Mouse (Mus musculus): Measurements from ENCODE around the gene Clpx.
"Not testable (repeated sequence)": the region's sequence is repeated elsewhere in the genome, so short reads cannot be mapped to it uniquely, and the experiment has no call there.

Clpx gene

DNA sequence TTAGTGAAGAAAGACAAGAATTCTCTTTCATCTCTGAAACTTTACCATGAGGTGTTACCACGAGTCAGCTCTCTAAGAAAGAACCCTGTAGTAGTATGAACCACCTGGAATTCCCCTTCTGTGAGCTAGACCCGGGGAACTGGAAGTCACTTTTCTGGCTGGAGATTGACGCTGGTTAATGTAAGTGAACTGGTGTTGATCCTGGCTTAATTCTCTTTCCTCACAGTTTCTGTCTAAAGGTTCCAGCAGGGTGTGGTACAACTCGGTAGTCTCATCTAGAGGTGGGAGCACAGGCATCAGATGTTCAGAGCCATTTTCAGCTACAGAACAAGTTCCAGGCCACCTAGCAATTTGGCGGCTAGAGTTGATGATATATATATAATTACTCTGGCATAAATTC is 941 bp upstream of the Clpx start:
- DNase-seq = no peak

DNA sequence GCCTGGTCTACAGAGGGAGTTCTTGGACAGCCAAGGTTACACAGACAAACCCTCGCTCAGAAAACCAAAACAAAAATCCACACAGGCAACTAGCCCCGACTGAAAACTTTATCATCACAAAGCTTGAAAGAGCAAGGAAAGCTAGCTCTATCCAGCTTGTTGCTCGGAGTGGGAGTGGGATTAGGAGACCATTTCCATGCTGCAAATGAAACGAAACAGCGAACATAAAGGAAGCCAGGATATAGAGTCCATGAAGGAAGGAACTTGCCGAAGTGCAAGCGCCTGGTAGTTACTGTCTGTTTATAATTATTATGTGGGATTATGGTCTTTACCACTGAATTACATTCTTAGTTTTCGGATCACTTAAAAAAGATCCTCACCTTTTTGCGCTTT is 484 bp upstream of the Clpx start:
- no peak for DNase-seq

DNA sequence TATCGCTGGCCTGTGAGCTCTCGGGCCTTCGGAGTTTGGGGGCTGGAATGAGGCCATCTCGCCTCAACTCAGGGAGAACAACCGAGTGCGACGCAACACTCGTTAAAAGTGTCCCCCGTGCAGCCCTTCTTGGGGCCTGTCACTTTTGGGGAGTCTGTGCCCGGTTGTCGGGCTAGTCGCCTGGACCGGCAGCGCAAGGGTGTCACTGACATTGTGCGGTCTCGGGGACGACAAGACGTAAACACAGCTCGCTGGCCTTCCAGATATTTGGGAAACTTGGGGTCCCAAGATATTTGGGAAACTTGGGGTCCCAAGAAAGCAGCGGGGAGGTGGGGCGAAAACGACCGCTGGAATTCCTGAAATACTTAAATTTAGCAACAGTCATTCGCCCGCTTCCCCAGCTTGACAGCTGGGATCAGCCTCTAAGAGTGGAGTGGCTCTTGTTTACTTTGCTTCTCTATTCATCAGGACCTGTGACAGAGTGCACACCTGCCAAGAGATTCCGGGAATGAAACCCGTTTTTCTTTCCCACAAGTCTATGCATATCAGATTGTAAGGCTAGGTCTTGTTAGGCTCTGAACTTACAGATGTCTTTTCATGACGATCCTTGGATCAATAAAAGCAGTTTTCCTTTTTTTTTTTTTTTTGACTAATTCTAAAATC is 787 bp downstream of the Clpx start:
- no peak for DNase-seq

DNA sequence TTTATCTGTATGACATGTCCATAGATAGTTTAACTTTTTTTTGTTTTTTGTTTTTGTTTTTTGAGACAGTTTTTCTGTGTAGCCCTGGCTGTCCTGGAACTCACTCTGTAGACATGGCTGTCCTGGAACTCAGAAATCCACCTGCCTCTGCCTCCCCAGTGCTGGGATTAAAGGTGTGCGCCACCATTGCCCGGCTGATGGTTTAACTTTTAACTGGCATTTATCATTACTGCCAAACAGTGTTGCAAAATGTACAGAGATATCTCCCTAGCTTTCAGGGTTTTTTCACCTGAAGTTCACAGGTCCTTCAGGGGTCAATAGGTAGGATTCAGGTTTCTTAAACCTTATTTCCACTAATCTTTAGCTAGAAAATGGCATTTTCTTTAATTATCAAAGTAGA is 3.0 kb downstream of the Clpx start:
- DNase-seq = no peak

DNA sequence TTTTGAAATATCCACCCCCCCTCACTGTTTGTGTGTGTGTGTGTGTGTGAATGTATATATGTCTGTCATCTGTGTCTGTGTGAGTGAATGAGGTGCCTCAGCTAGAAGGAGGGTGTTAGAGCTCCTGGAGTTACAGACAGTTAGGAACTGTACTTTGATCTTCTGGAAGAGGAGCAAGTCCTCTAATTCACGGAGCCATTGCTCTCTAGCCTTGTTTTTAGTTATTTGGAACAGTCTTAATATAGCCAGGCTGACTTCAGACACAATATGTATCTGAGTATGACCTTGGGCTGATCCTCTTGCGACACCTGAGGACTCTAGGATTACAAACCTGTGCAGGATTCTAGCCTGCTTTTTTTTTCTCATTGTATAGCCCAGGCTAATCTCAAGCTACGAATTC is 4.7 kb downstream of the Clpx start:
- DNase-seq = no peak

DNA sequence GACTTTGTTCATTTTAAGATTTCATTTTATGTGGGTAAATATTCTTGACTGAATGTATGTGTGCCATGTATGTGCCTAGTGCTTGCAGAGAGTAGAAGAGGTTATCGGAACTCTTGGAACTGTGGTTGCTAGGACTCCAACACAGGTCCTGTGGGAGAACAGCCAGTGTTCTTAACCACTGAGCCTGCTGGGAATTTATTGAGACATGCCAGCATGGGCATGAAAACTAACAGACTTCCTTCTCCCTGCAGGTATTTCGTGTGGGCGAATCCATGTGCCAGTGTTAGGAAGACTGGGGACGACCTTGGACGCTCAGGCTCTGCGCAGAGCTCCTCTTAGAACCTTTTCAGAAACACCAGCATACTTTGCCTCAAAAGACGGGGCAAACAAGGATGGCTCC is 5.6 kb downstream of the Clpx start:
- DNase-seq = no peak

DNA sequence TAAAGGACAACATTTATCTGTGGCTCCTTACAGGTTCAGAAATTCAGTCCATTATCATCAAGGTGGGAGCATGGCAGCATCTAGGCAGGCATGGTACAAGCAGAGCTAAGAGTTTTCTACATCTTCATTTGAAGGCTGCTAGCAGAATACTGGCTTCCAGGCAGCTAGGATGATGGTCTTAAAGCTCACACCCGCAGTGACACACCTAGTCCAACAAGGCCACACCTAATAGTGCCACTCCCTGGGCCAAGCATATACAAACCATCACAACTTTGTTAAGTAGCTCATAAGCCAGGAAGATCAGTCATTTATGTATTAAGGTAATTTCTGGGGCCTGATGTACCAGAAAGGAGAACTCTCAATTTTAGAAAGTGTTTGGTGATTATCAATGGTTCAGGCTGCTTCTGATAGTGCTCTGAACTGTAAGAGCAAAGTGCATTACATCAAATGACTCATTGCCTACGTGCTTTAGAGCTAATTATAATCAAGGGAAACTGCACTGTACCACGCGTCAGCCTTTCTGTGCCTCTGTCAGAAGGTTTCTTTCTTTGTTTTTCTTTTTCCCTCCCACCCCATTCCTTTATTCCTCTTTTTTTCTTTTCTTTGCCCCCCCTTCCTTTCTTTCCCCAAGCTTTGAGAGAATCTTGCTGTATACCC is 8.4 kb downstream of the Clpx start:
- no peak for DNase-seq

DNA sequence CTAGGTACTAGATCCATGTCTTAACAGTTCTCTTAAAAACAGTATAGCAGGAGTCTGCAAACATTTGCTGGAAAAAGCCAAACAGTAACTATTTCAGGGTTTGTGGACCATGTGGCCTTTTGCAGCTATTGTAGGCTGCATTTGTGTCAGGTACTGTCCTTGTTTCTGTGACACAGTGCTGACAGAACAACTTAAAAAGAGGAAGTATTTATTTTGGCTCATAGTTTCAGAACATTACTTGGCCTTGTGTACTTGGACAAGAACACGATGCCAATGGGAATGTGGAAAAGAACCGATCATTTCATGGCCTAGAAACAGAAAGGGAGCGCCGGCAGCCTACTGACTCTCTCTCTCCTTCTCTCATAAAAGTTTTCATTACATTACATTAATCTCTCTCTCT is 9.5 kb downstream of the Clpx start:
- DNase-seq = no peak

DNA sequence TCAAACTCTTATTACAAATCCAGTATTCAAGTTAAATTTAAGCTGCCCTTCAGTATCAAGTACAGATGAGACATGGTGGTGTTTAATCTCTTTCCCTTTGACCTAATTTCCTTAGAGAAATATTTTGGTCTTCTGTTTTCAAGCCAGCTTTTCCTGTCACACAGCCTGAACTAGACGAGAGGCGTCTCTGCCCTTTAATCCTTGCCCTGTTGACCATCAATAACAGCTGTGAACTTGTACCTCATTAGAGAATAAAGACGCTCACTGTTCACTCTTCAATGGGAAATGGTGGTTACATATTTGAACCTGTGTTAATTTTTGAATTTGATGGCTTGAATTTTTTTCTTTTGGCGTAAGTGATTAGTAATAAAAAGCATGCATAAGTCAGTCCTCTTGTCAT is 10.2 kb downstream of the Clpx start:
- DNase-seq = no peak

DNA sequence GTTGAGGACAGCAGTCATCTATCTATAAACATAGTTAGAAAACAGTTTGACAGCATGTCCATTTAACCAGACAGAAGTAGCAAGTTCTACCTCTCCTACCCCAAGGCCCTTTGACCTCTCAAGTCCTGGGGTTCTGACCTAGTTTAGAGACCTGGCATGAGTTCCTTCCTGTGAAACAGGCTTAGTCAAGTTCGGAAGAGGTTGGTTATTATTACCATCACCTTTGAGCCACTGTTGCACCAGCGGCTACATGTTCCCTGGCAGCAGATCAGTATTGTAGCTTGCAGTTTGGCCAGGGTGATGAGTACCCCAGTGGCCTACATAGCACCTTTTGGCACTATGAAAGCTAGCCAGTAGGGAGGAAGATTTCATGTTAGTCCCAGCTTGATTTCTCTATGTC is 12.6 kb downstream of the Clpx start:
- DNase-seq = peak; percentile 53

DNA sequence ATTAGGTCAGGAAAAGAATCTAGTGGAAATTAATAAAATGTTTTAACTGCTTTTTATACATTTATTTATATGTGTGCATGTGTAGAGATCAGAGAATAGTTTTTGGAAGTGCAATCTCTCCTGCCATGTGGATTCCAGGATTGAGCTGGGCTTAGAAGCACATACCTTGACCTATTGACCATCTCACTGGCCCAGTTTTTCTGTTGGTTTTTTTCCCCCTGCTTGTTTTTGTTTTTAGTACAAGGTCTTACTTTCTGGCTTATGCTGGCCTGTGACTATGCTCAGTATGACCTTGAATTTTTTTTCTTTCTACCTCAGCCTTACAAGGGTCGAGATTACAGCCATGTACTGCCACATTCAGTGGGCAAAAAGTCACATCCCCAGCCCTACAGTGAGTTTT is 14.0 kb downstream of the Clpx start:
- DNase-seq = no peak

DNA sequence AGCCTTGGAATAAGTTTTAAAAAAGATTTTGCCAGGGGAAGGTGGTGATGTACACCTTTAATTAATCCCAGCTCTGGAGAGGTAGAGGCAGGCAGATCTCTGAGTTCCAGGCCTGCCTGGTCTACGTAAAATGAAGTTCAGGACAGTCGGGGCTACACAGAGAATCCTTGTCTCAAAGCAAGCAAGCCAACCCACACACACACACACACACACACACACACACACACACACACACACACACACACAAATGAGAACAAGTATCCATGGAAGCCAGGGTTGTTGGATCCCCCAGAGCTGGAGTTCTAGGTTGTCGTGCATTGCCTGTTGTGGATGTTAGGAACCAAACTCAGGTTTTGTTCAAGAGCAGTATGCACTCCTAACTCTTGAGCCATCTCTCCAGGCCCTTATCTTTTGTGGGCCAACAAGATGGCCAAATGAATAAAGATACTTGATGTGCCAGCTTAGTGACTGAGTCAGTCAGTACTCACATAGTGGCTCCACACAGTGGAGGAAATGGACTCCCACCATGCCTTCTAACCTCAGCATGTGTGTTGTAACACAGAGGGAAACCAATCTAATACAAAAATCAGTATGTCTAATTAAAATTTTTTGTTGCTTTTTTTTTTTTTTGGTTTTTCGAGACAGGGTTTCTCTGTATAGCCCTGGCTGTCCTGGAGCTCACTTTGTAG is 18.8 kb downstream of the Clpx start:
- DNase-seq = no peak

DNA sequence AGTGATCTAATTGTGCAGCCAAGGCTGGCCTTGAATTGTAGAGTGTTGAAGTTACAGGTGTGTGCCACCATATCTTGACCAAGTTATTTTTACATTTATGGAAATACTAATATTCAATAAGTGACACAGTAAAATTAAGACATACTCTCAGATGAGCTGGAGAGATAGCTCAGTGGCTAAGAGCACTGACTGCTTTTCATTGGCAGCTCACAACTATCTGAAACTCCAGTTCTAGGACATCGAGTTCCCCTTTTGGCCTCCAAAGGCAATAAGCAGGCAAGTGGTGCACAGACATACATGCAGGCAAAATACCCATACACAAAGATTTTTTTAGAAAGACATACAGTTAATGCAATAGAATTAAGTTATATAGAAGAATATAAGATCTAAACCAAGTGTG is 19.8 kb downstream of the Clpx start:
- no peak for DNase-seq

DNA sequence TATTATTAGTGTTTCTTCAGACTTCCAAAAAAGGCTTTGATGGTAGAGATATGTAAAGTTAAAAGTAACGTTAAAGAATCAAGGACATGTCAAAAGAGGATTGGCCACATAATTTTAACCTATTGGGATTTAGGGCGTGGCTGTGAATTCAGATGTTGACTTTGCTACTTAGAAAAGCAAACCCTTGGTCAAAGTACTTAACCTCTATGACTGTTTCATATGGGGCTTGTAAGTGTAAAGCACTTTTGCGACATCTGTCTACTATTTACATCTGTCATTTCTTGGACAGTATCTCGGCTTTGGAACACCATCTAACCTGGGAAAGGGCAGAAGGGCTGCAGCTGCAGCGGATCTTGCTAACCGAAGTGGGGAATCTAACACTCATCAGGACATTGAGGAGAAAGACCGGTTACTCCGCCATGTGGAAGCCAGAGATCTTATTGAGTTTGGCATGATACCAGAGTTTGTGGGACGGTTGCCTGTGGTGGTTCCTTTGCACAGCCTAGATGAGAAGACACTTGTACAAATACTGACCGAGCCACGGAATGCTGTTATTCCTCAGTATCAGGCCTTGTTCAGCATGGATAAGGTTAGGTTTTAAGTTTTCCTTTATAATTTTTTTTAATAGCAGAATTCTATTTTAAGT is 28.3 kb downstream of the Clpx start:
- DNase-seq = no peak

DNA sequence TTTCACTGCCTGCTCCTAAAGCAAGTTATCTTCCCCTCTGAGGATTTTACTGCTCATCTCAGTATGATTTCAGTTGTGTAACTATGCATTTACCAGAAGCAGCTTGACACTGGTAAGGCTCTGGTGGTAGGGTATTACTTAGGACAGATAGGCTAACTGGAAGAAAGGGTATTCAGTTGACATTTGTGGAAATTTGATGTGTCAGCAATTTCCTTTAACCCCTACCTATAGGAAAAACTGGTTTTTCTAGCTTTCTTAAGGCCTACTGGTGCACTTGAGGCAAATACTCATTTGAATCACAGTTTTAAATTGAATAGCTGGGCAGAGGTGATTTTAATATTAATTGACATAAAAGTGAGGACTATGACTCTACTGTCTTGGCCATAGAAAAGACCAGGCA is 31.9 kb downstream of the Clpx start:
- no peak for DNase-seq

DNA sequence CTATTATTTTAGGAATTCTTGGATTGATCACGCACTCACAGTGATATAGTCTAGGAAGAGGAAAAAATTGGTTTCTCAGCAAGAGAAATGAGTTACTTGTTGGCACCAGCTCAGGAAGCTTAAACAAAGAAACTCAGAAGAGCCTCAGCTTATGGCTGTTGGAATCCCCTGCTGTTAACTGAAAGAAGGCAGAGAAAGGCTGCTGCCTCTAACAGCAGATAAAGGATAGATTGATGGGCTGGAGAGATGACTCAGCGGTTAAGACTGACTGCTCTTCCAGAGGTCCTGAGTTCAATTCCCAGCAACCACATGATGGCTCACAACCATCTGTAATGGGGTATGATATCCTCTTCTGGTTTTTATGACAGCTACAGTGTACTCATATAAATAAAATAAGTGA is 33.3 kb downstream of the Clpx start:
- DNase-seq = no peak

DNA sequence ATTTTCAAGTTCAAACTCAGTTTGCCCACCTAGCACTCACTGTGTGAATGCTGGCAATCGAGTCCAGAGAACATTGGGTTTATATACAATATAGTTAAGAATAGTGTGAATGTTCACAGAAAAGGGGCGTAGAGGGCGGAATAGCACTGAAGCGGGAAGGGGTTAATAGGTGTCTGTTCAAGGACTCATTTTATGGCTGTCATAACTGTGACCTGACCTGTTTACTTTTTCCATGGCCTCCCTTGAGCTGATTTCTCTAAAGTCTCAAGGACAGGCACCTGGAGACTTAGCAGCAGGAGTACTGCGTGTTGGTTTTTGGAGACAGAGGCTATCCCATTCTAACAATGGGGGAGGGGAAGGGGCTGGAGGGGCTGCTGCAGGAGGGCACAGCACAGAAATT is 39.9 kb downstream of the Clpx start:
- DNase-seq = no peak

DNA sequence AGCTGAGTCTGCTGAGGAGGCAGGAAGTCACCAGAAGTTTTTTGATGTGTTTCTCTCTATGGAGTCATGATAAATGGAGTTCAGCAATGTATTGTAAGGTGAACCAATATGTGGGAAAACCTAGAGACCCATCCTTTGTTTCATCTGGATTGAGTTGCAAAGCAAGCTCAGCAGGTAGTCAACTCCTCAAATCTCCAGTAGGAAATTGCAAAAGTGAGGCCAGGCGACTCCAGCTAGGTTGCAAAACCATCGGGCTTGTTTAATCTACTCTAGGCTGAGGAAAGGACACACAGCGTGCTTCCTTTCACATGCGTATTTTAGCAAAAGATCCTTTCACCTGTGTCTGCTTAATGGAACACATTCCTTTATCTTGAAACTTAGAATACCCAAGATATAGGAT is 45.1 kb downstream of the Clpx start:
- no peak for DNase-seq

DNA sequence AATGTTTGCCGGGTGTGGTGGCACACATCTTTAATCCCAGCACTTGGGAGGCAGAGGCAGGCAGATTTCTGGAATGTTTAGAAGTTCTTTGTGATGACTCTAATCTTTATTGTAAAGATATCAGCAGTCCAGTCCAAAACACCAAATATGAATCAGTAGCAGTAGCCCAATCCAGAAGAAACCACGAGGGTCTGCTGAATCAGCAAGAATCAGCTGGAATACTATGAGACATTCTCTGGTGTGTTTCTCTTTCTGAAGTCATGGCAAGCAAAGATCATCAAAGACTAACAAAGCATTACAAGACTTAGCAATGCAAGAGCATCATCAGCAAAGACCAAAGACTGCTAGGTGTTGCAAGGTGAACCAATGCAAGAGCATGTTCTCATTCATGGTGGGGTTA is 46.4 kb downstream of the Clpx start:
- DNase-seq = no peak

DNA sequence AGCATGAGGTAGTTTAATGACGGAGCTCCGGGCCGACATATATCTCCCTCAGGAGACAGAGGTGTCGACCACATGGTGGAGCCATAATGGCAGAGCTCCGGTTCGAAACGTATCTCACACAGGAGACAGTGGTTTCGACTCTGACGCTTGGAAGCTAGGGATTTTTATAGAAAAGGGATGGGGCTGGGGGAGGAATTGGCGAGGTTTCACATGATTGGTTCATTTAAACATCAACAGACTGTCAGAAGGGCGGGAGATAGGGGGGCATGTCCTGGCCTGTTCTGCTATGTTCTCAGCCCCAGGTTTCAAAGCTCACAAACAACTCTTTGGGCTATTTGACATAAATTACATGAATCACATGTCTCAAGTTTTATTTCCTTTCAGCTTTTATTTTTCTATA is 51.4 kb downstream of the Clpx start:
- DNase-seq = not testable (repeated sequence)

DNA sequence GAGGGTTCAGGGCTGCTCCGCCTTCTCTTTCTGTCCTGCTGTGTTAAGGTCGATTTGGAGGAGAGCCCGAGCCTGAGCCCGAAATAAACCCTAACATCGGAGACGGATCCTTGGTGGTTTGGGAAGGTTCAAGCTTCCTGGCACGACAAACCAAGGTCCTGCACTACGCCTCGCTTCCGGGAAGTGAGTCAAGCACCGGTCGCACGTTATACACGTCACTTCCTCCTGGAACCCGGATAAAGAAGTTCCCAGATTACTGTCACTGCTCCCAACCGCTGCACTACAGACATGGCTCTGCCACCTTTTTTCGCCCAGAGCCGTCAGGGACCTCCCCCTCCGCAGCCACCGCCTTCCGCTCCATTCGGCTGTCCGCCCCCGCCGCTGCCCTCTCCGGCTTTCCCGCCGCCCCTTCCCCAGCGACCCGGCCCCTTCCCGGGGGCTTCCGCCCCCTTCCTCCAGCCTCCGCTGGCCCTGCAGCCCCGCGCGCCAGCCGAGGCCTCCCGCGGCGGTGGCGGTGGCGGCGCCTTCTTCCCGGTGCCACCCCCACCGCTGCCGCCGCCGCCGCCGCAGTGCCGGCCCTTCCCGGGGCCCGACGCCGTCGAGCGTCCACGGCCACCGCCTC is 51.9 kb downstream of the Clpx start, which contains the start of gene Pdcd7:
Pdcd7 (plus strand) TSS at position 251 of the 622 bp plus-strand sequence.
- peak; percentile 96 for DNase-seq

DNA sequence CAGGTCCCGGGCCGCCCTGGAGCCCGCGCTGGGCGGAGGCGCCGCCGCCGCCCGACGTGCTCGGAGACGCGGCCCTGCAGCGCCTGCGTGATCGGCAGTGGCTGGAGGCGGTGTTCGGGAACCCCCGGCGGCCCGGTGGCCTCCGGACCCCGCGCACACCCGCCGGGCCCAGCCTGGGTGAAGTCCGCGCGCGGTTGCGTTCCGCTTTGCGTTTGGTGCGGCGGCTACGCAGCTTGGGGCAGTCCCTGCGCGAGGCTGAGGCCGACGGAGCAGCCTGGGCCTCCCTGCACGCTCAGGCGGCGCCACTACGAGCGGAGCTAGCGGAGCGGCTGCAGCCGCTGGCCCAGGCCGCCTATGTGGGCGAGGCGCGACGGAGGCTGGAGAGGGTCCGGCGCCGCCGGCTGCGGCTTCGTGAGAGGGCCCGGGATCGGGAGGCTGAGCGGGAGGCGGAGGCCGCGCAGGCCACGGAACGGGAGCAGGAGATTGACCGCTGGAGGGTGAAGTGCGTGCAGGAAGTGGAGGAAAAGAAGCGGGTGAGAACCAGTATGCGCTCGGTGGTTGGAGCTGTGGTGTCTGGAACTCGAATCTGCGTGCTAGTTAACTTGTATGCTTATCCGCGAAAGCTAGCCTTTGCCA is 52.5 kb downstream of the Clpx start:
- peak; percentile 58 for DNase-seq

All from kidney, adult 18-20 months (tissue).